Mouse (Mus musculus) monocyte, adult 5-6 weeks (primary cell): ENCODE data around the gene Apc2. TPM values are rescaled to one million over a fixed set of nuclear protein-coding genes. Genes with fewer than 3 reads are reported as not detected.

Experiments used
- ATAC-seq: fragments of 153-309, 156-312 bp; replicated peaks from 2 replicates; pipeline ENCODE4 v1.8.0; 2017; ENCODE audit warnings: mild to moderate bottlenecking; ENCODE audit not compliant: low TSS enrichment, insufficient number of reproducible peaks, severe bottlenecking, poor library complexity, low FRiP score
- total RNA-seq: library from RNA; stranded (forward); fragments of 200-1000, 200-491, 200-594 nt; gene quantifications from 3 replicates; pipeline ENCODE4 v1.2.3, GENCODE M21; 2017

Apc2 gene
- total RNA-seq, 1 experiment from 2014 or later: not detected

DNA sequence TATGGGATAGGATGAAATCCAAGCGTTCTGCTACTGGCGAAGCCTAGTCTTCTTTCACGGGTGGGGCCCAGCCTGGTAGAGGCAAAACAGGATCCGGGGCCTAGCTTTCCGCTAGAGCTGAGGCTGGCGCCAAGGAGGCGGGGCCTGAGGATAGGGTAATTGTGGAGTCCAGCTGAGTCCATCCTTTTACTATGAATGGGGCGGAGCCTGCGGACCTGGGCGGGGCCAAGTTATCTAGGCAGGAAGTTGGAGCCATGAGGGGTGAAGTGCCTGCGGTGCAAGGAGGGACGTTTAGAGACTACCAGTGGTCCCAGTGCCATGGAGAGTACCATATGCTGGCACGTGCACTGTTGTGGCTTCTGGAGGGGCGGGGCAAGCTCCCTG is 34.2 kb upstream of the Apc2 start:
- ATAC-seq: peak; percentile 72

DNA sequence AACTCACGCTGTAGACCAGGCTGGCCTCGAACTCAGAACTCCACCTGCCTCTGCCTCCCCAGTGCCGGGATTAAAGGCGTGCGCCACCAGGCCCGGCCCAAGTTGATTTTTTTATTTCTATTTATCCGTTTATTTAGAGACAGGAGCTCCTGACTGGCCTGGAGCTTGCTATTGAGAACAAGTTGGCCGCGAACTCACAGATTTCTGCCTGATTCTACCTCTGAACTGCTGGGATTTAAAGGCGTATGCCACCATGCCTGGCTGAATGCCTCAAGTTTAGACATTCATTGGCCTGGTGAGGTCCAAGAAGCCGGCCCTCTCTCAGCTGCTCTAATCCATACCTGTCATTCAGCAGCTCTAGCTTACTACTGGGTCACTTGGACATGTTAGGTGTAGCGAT is 33.6 kb upstream of the Apc2 start:
- ATAC-seq: no peak

DNA sequence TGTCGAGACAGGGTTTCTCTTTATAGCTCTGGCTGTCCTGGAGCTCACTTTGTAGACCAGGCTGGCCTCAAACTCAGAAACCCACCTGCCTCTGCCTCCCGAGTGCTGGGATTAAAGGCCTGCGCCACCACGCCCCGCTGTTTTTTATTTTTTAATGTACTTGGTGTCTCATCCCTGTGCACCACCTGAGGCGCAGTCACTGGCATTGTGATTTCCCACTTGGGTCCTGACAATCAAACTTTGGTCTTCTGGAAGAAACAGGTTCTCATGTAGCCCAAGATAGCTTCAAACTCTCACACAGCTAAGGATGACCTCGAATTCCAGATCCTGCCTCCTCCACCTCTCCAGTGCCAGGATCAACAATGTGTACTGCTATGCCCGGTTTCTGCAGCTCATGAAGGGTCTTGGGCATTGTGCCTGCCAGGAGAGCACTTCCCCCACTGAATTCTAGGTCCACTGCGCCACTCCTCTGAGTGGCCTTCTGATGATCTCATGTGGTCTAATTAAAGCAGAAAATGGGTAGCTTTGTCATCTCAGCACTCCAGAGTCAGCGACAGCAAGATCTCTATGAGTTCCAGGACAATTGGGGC is 32.9 kb upstream of the Apc2 start:
- no peak for ATAC-seq

DNA sequence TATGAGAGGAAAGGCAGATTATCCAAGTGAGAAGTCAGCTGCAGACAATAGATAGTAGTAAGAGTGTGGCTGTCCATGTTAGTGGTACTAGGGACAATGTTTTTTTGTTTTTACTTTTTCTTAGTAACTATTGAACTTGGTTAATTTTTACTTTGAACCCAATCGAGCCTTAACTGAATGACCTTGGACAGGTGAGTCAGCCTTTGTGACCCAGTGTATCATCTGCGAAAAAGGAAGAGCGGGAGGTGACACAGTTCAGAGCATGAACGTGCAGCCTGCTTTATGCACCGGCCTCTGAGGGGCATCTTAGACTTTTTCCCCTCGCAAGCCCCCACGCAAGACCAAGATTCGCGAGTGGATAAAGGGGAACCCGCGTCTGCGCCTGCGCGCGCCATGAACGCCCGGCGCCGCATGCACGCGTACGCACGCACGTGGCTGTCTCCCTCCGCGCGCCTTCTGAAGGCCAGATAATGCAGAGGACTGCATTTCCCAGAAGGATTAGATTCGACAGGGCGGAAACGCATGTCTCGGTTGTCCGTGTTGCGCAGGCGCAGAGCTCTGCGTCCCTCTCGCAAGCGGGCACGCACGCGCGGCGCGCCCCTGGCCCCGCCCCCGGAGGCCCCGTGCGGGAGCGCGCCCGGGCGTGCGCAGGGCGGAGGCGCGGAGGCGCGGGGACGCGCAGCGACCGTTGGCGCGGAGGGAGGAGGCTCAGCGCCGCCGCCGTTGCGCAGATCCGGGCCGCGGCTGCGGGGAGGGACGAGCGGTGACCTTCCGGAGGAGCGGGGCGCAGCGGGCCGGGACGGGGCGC is 31.2 kb upstream of the Apc2 start:
- peak; percentile 76 for ATAC-seq

DNA sequence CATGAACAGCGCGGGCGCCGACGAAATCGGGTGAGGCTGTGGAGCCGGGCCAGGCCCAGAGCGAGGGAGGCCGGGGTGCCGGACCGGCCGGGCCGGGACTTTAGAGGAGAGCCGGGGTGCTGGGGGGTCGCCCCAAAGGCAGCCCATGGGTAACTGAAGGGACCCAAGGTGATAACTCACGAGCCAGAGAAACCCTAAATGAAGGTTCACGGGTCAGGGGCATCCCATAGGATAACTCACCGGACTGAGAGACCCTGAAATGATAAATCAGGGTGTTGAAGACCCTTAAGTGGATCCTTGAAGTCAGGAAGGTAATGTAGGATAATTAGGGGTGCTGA is 30.7 kb upstream of the Apc2 start:
- ATAC-seq: no peak

GRCm38 (mm10) chr10:80270099-80270498 is 25.7 kb upstream of the Apc2 start:
- no peak for ATAC-seq

DNA sequence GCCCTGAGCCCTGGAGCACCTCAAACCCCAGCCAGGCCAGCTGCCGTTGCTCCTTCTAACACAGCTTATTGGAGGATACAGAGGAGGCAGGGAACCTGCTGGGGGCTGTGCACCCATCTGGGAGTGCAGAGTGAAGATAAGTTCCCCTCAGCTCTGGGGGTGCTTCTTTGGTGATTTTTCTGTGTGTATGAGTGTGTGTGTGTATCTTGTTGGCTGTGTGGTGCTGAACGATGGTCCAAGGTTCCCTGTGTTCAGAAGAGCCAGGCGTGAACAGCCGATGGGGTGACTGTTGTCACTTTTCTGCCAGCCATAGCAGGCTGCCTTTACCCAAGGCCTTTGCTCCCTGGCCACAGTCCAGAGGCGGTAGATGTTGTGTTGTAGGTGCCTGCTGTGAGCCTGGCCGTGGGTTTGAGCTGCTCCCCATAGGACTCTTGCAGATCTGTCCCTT is 25.0 kb upstream of the Apc2 start:
- no peak for ATAC-seq

DNA sequence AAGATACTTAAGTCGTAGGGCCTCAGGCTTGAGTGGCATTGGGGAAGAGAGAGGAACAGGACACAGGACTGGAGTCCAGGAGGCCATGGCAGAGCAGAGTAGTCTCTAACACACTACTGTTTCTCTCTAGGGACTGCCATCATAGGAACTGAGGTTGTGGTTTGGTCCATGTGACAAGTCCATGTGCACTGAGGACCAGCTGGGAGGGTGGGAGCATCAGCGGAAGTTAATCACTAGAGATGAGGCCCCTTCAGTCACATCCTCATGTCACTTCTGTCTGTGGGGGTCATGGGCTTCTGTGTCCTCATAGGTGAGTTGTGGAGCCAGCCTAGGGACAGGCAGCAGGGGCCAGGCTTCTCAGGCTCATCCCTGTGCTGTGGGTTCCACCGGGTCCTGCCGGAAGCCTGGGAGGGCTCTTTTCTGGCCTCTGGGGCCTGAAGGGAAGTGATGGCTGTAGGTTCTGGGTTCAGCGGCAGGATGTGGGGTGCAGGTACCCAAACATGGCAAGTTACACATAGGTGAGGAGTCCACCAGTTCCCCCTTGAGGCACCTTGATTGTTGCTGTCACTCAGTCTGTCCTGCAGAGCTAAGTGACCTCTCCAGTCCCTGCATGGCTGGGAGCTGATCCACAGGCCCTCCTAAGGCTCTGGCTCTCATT is 24.5 kb upstream of the Apc2 start:
- no peak for ATAC-seq

- ATAC-seq: no peak
Observed at GRCm38 (mm10) chr10:80271870-80272585, 23.7 kb upstream of the Apc2 start.

- ATAC-seq: no peak
Observed at GRCm38 (mm10) chr10:80273847-80274246, 21.9 kb upstream of the Apc2 start.

DNA sequence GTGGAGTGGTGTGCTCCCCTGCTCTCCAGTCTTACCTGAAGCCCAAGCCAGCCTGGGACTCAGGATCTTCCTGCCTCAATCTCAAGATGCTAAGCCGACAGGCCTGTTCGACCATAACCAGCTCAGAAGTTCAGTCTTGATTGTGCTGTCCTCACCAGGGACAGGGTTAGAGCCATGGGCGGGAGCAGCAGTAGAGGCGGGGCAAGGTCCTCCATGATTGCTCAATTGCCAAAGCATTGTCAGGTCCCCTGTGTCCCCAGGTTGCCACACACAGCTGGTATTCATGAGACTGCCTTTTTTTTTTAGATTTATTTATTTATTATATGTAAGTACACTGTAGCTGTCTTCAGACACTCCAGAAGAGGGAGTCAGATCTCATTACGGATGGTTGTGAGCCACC is 19.5 kb upstream of the Apc2 start:
- no peak for ATAC-seq

- no peak for ATAC-seq
Observed at GRCm38 (mm10) chr10:80278390-80278789, 17.4 kb upstream of the Apc2 start.

DNA sequence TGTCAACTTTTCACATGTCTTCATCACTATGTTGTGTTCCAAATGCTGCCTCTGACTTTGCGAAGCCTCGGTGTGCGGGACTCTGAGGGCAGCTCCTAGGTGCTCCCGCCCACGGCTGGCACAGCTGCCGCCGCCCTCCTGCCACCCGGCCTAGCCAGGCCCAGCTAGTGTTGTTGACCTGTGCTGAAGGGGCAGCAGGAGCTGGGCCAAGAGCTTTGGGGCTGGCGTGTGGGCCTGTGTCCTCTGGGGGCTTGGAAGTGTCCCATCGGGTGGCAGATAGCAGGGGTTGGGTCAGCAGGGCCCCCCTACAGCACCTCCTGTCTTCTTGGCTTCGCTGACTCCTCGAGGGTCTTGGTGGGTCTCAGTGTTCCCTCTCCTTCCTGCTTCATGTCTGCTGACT is 16.5 kb upstream of the Apc2 start:
- ATAC-seq: no peak

GRCm38 (mm10) chr10:80281304-80281703 is 14.5 kb upstream of the Apc2 start:
- ATAC-seq: no peak

DNA sequence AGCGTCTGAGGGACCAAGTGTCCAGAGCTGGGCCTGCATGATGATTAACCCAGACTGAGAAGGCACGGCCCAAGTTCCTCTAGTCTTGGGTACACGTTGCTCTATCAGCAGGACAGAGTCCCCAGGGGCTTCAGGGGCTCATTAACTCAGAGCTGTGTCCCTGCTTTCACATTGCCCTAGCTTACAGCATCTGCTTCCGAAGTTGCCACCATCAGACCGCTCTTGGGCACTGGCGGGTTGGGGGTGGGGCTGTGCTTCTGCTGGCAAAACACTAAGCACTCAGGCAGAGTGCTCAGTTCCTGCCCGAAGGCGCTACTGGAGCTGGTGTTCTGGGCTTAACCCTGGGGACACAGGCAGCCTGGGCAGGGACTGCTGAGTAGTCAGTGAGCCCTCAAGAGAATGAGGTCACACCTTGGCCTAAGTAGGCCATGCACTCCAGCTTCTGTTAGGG is 13.8 kb upstream of the Apc2 start:
- ATAC-seq: no peak

- no peak for ATAC-seq
Observed at GRCm38 (mm10) chr10:80282481-80283441, 13.0 kb upstream of the Apc2 start.

GRCm38 (mm10) chr10:80285222-80286070 is 10.3 kb upstream of the Apc2 start:
- ATAC-seq: no peak
